In genomic region chr5:72448846-72449245, GRCm38 (mm10) we compare ENCODE assay signal across 26 mouse cellular contexts.
"Had no signal": no experiment of that assay in that cellular context is flagged by ENCODE, and none has a peak within 500 bp of the region (broad histone marks: within the 10 kb centered on the region; RNA-seq: fewer than 3 reads in every experiment).

No protein-coding gene starts in this region.

- DNase-seq: gastrocnemius, adult 2 months; gastrocnemius, postnatal 10 days; gastrocnemius, postnatal 25 days; heart, adult 18-20 months; heart, postnatal 10 days; heart, postnatal 4 days; kidney, adult 2 months; kidney, postnatal 10 days; kidney, postnatal 4 days; liver; liver, embryonic 13.5 days; liver, postnatal 0 days had no signal

- H3K4me1 ChIP-seq: hindbrain, embryonic 12.5 days; intestine, embryonic 15.5 days; limb, embryonic 12.5 days; liver, embryonic 13.5 days; liver, embryonic 15.5 days had no signal

- H3K4me3 ChIP-seq: gastrocnemius, adult 2 months; heart, embryonic 10.5 days; heart, embryonic 12.5 days; hindbrain, embryonic 10.5 days; hindbrain, embryonic 12.5 days; intestine, embryonic 15.5 days; layer of hippocampus, adult 2 months; left cerebral cortex, adult 2 months; limb, embryonic 12.5 days; liver, embryonic 13.5 days; liver, embryonic 15.5 days had no signal

- H3K4me2 ChIP-seq: heart, embryonic 12.5 days; hindbrain, embryonic 12.5 days; hindbrain, embryonic 14.5 days; intestine, embryonic 15.5 days; limb, embryonic 12.5 days; liver, embryonic 11.5 days; liver, embryonic 13.5 days; liver, embryonic 15.5 days had no signal

- H3K9ac ChIP-seq: heart, embryonic 12.5 days; hindbrain, embryonic 12.5 days; hindbrain, embryonic 14.5 days; intestine, embryonic 15.5 days; limb, embryonic 12.5 days; liver, embryonic 13.5 days; liver, embryonic 15.5 days; liver, postnatal 0 days had no signal

- H3K27me3 ChIP-seq: heart, embryonic 12.5 days; hindbrain, embryonic 12.5 days; intestine, embryonic 15.5 days; limb, embryonic 12.5 days; liver, embryonic 13.5 days; liver, embryonic 15.5 days had no signal

- ATAC-seq: hindbrain, embryonic 16.5 days; inflammation-experienced regulatory T-cells, adult 6 months; intestine, embryonic 15.5 days; intestine, postnatal 0 days; liver, postnatal 0 days had no signal

- H3K36me3 ChIP-seq: heart, embryonic 10.5 days; heart, embryonic 12.5 days; hindbrain, embryonic 10.5 days; hindbrain, embryonic 12.5 days; intestine, embryonic 15.5 days; limb, embryonic 12.5 days; liver, embryonic 13.5 days; liver, embryonic 15.5 days had no signal

- H3K27ac ChIP-seq: gastrocnemius, adult 2 months; heart, embryonic 10.5 days; hindbrain, embryonic 10.5 days; hindbrain, embryonic 12.5 days; hindbrain, embryonic 14.5 days; intestine, embryonic 15.5 days; layer of hippocampus, adult 2 months; left cerebral cortex, adult 2 months; limb, embryonic 12.5 days; liver, embryonic 13.5 days; liver, embryonic 15.5 days had no signal

- H3K9me3 ChIP-seq: heart, embryonic 10.5 days; heart, embryonic 12.5 days; hindbrain, embryonic 10.5 days; hindbrain, embryonic 12.5 days; intestine, embryonic 15.5 days; limb, embryonic 12.5 days; liver, embryonic 13.5 days; liver, embryonic 15.5 days had no signal
